In the genomic region with DNA sequence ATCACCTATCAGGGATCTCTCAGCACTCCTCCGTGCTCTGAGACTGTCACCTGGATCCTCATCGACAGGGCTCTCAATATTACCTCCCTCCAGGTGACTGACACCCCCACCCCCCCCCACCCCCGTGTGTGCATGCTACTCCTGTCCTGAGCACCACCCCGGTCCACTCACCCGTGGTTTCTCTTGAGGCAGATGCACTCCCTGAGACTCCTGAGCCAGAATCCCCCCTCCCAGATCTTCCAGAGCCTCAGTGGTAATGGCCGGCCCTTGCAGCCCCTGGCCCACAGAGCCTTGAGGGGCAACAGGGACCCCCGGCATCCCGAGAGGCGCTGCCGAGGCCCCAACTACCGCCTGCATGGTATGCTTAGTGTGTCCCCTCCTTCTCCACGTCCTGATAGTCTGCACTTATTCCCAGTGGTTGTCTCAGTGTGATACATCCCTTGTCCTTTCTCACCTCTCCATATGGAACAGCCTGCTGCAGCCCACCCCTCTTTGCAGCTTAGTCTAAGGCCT, we compare ENCODE assay signal across 7 mouse cellular contexts. TPM values are rescaled to one million over a fixed set of nuclear protein-coding genes. Genes with fewer than 3 reads are reported as not detected.
A peak's percentile ranks its signal among the peaks of the same experiment; 100 is the strongest.
DNase-seq lines count a peak whose midpoint lies in the region; ATAC-seq and TF ChIP-seq lines count a peak whose summit lies in the region.

No protein-coding gene starts in this region.

- H3K27me3 ChIP-seq in forebrain, embryonic 10.5 days (ENCODE audit: poor library complexity, severe bottlenecking): peaks cover 27% of the 10 kb centered on the region
- peaks cover 20% of the 10 kb centered on the region for H3K27me3 ChIP-seq in intestine, embryonic 14.5 days (replicated peaks; ENCODE audit: control insufficient read depth, insufficient read depth, low read length)
- peaks cover 19% of the 10 kb centered on the region for H3K27me3 ChIP-seq in neural tube, embryonic 13.5 days

- H3K4me2 ChIP-seq in intestine, embryonic 14.5 days (ENCODE audit: low read length): peak overlapping the region; percentile 96
- peak overlapping the region; percentile 99 for H3K4me2 ChIP-seq in neural tube, embryonic 13.5 days

- intact Hi-C loops in left cerebral cortex, adult 2 months (cut with DNase I): no loop called here
- intact Hi-C loops in left cerebral cortex, postnatal 25 days (cut with DNase I): loop anchor here (10.0 kb wide), 1 partner anchor 239 kb away; the partner anchor contains the start of gene Bax

- WGBS in forebrain, embryonic 10.5 days: 50% methylated on average over 12 of the region's 12 CpGs
- 40% methylated on average over 12 of the region's 12 CpGs for WGBS in intestine, embryonic 14.5 days
- WGBS in neural tube, embryonic 13.5 days: 37% methylated on average over 12 of the region's 12 CpGs

- no peak for TF ChIP-seq CTCF in left cerebral cortex, adult 2 months (IDR thresholded peaks at IDR 0.05)

- DNase-seq in left cerebral cortex, adult 2 months (ENCODE audit: extremely low spot score in 1 of 2, low spot score in 2 of 2): no peak
- DNase-seq in left cerebral cortex, postnatal 25 days (ENCODE audit: low spot score in 2 of 2): no peak
- DNase-seq in forebrain, embryonic 10.5 days (ENCODE audit: extremely low spot score, low spot score): peak; percentile 53
- no peak for DNase-seq in intestine, embryonic 14.5 days (ENCODE audit: low spot score)
- DNase-seq in layer of hippocampus, postnatal 10 days (ENCODE audit: low spot score in 2 of 2): no peak
- DNase-seq in adrenal gland, postnatal 4 days (ENCODE audit: low spot score in 2 of 2): no peak

- H3K9me3 ChIP-seq in forebrain, embryonic 10.5 days: no peaks in the 10 kb centered on the region
- no peaks in the 10 kb centered on the region for H3K9me3 ChIP-seq in intestine, embryonic 14.5 days (ENCODE audit: control insufficient read depth, low read length)
- H3K9me3 ChIP-seq in neural tube, embryonic 13.5 days: no peaks in the 10 kb centered on the region

- peak overlapping the region; percentile 57 for H3K4me3 ChIP-seq in left cerebral cortex, adult 2 months
- peak overlapping the region; percentile 82 for H3K4me3 ChIP-seq in forebrain, embryonic 10.5 days
- H3K4me3 ChIP-seq in intestine, embryonic 14.5 days (ENCODE audit: low read depth, low read length): peak overlapping the region; percentile 65
- peak overlapping the region; percentile 60 for H3K4me3 ChIP-seq in neural tube, embryonic 13.5 days

- H3K27ac ChIP-seq in left cerebral cortex, adult 2 months: peak overlapping the region; percentile 98
- H3K27ac ChIP-seq in forebrain, embryonic 10.5 days: peak overlapping the region; percentile 90
- peak overlapping the region; percentile 83 for H3K27ac ChIP-seq in intestine, embryonic 14.5 days (ENCODE audit: low read depth)
- peak overlapping the region; percentile 92 for H3K27ac ChIP-seq in neural tube, embryonic 13.5 days (replicated peaks)

- H3K36me3 ChIP-seq in forebrain, embryonic 10.5 days (replicated peaks): no peaks in the 10 kb centered on the region
- H3K36me3 ChIP-seq in intestine, embryonic 14.5 days (ENCODE audit: control insufficient read depth, insufficient read depth, low read length): no peaks in the 10 kb centered on the region
- H3K36me3 ChIP-seq in neural tube, embryonic 13.5 days: no peaks in the 10 kb centered on the region

- peaks cover 80% of the 10 kb centered on the region for H3K4me1 ChIP-seq in forebrain, embryonic 10.5 days
- H3K4me1 ChIP-seq in intestine, embryonic 14.5 days (replicated peaks; ENCODE audit: control insufficient read depth, insufficient read depth, low read length): peaks cover 42% of the 10 kb centered on the region
- peaks cover 89% of the 10 kb centered on the region for H3K4me1 ChIP-seq in neural tube, embryonic 13.5 days (replicated peaks)

- H3K9ac ChIP-seq in intestine, embryonic 14.5 days (ENCODE audit: low read length): no peak overlapping the region
- H3K9ac ChIP-seq in neural tube, embryonic 13.5 days: peak overlapping the region; percentile 75

- no peak for ATAC-seq in intestine, embryonic 14.5 days (replicated peaks; ENCODE audit: low FRiP score, low TSS enrichment, low read depth)
- ATAC-seq in neural tube, embryonic 13.5 days (ENCODE audit: low read depth): no peak

RNA-seq across cellular contexts. Expression of gene Dbp, which starts 1.3 kb away (rescaled TPM):
- total RNA-seq in left cerebral cortex, adult 2 months (2021): 100 to 1,000 TPM in 1 of 2 experiments, 10 to 100 TPM in 1; 60.3 to 104 TPM
- total RNA-seq in left cerebral cortex, postnatal 25 days (2021): 100 to 1,000 TPM in 1 of 2 experiments, 10 to 100 TPM in 1; 66.2 to 147 TPM
- 2.6 and 2.7 TPM in 2 replicates for polyA plus RNA-seq in forebrain, embryonic 10.5 days (2016; fragmentation: Nextera tagmentation; extraction: Ambion mirVana)
- 3.7 and 4.0 TPM in 2 replicates for polyA plus RNA-seq in intestine, embryonic 14.5 days (2014; fragmentation: Nextera tagmentation; extraction: Ambion mirVana)
- polyA plus RNA-seq in neural tube, embryonic 13.5 days (2015; fragmentation: Nextera tagmentation; extraction: Ambion mirVana): 3.1 and 4.1 TPM in 2 replicates
- total RNA-seq in layer of hippocampus, postnatal 10 days (2021): 10 to 100 TPM; 37.1 to 43.4 TPM
- total RNA-seq in adrenal gland, postnatal 4 days (2021): 100 to 1,000 TPM; 101 to 129 TPM

RNA-seq across cellular contexts. Expression of gene Car11, which starts 3.9 kb away (rescaled TPM):
- total RNA-seq in left cerebral cortex, adult 2 months (2021): 100 to 1,000 TPM; 211 to 244 TPM
- 100 to 1,000 TPM; 184 to 223 TPM for total RNA-seq in left cerebral cortex, postnatal 25 days (2021)
- 2.5 and 3.2 TPM in 2 replicates for polyA plus RNA-seq in forebrain, embryonic 10.5 days (2016; fragmentation: Nextera tagmentation; extraction: Ambion mirVana)
- polyA plus RNA-seq in intestine, embryonic 14.5 days (2014; fragmentation: Nextera tagmentation; extraction: Ambion mirVana): 7.3 and 8.2 TPM in 2 replicates
- 44.5 and 46.0 TPM in 2 replicates for polyA plus RNA-seq in neural tube, embryonic 13.5 days (2015; fragmentation: Nextera tagmentation; extraction: Ambion mirVana)
- 100 to 1,000 TPM; 121 to 131 TPM for total RNA-seq in layer of hippocampus, postnatal 10 days (2021)
- 10 to 100 TPM; 15.1 to 16.4 TPM for total RNA-seq in adrenal gland, postnatal 4 days (2021)

RNA-seq across cellular contexts. Expression of gene Sec1, which starts 9.4 kb away (rescaled TPM):
- 1 to 10 TPM; 1.1 to 1.2 TPM for total RNA-seq in left cerebral cortex, adult 2 months (2021)
- under 1 TPM; 0.37 to 0.48 TPM for total RNA-seq in left cerebral cortex, postnatal 25 days (2021)
- polyA plus RNA-seq in forebrain, embryonic 10.5 days (2016; fragmentation: Nextera tagmentation; extraction: Ambion mirVana): 0.78 and 1.1 TPM in 2 replicates
- polyA plus RNA-seq in intestine, embryonic 14.5 days (2014; fragmentation: Nextera tagmentation; extraction: Ambion mirVana): 4.8 and 6.0 TPM in 2 replicates
- 0.52 and 0.93 TPM in 2 replicates for polyA plus RNA-seq in neural tube, embryonic 13.5 days (2015; fragmentation: Nextera tagmentation; extraction: Ambion mirVana)
- total RNA-seq in layer of hippocampus, postnatal 10 days (2021): under 1 TPM; 0.14 to 0.18 TPM
- under 1 TPM; 0.11 to 0.28 TPM for total RNA-seq in adrenal gland, postnatal 4 days (2021)

RNA-seq across cellular contexts. Expression of gene Rpl18, which starts 11.7 kb away (rescaled TPM):
- 100 to 1,000 TPM; 318 to 325 TPM for total RNA-seq in left cerebral cortex, adult 2 months (2021)
- total RNA-seq in left cerebral cortex, postnatal 25 days (2021): 100 to 1,000 TPM; 315 to 323 TPM
- 1,181 and 1,186 TPM in 2 replicates for polyA plus RNA-seq in forebrain, embryonic 10.5 days (2016; fragmentation: Nextera tagmentation; extraction: Ambion mirVana)
- polyA plus RNA-seq in intestine, embryonic 14.5 days (2014; fragmentation: Nextera tagmentation; extraction: Ambion mirVana): 1,434 and 1,450 TPM in 2 replicates
- 570 and 614 TPM in 2 replicates for polyA plus RNA-seq in neural tube, embryonic 13.5 days (2015; fragmentation: Nextera tagmentation; extraction: Ambion mirVana)
- 100 to 1,000 TPM; 497 to 584 TPM for total RNA-seq in layer of hippocampus, postnatal 10 days (2021)
- 1,000 to 10,000 TPM; 1,215 to 1,230 TPM for total RNA-seq in adrenal gland, postnatal 4 days (2021)

RNA-seq across cellular contexts. Expression of gene Sphk2, which starts 14.2 kb away (rescaled TPM):
- 10 to 100 TPM; 30.8 to 34.4 TPM for total RNA-seq in left cerebral cortex, adult 2 months (2021)
- total RNA-seq in left cerebral cortex, postnatal 25 days (2021): 10 to 100 TPM; 29.7 to 29.8 TPM
- 34.0 and 36.6 TPM in 2 replicates for polyA plus RNA-seq in forebrain, embryonic 10.5 days (2016; fragmentation: Nextera tagmentation; extraction: Ambion mirVana)
- polyA plus RNA-seq in intestine, embryonic 14.5 days (2014; fragmentation: Nextera tagmentation; extraction: Ambion mirVana): 27.3 and 28.1 TPM in 2 replicates
- 25.1 and 26.3 TPM in 2 replicates for polyA plus RNA-seq in neural tube, embryonic 13.5 days (2015; fragmentation: Nextera tagmentation; extraction: Ambion mirVana)
- total RNA-seq in layer of hippocampus, postnatal 10 days (2021): 10 to 100 TPM; 27.3 to 27.7 TPM
- 10 to 100 TPM; 30.1 to 33.3 TPM for total RNA-seq in adrenal gland, postnatal 4 days (2021)

Comparison
In these comparisons a context has a peak if more than half of its experiments do, and no peak if none do; other contexts are left out.
1. RNA of gene Car11, which starts 3.9 kb away (total RNA-seq): 211 to 244 TPM in left cerebral cortex, adult 2 months, 184 to 223 TPM in left cerebral cortex, postnatal 25 days and 121 to 131 TPM in layer of hippocampus, postnatal 10 days; 15.1 to 16.4 TPM in adrenal gland, postnatal 4 days; every median in the first group is over 4 times any median in the second.
2. Peak in every context shown above with its lines, with median percentiles within 50 percentile points of each other: H3K27ac ChIP-seq and H3K4me3 ChIP-seq.